Mouse (Mus musculus): ENCODE measurements at regions not wholly inside any gene's neighbourhood (a gene's known extent, or its start where the extent isn't known, plus 50 kb on each side); places are given as distances from the start of the nearest gene placed in this dataset.

DNA sequence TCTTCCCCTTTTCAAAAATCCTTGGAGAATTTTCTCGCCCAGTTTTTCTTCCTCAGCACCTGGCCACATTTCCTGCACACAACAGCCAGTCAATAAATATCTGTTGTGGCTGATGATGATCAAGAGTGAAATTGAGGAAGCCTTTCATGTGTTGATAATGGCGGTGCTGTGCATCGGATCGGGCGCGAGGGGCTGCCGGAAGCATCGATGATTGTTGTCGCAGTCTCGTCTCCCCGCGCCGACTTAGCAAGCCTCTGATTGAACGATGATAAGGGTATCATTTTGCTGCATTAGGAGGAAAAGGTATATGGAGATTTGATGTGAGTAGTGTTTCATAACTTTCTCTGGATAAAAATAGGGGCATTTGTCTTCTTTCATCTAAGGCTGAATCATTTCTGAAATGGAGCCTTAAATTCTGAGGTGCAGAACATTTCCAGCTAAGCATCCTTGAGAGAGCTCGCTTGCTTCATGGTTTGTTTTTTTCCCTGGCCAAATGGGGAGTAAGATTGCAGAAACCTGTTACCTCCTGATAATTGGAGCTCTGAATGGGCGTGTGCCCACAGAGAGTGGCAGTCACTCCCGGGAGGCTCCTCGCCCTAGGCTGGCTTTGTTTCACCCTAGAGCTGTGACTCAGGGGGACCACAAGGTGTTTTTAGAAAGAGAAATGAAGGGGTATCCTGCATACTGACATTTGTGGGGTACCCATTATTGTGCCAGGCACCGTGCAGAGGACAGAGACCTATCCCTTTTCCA lies 94.8 kb upstream of the Podxl start:
- no peaks in the 10 kb centered on the region for H3K9me3 ChIP-seq (replicated peaks)
- WGBS = 81% methylated on average over 19 of the region's 19 CpGs
- H3K4me2 ChIP-seq (replicated peaks) = no peak overlapping the region
- H3K4me3 ChIP-seq (replicated peaks) = no peak overlapping the region
- H3K27ac ChIP-seq (replicated peaks) = no peak overlapping the region
- no peaks in the 10 kb centered on the region for H3K36me3 ChIP-seq
- ATAC-seq (ENCODE audit: insufficient number of reproducible peaks, low FRiP score, low TSS enrichment, low read depth) = no peak
- H3K9ac ChIP-seq = no peak overlapping the region
- H3K4me1 ChIP-seq = no peaks in the 10 kb centered on the region
- peaks cover 15% of the 10 kb centered on the region for H3K27me3 ChIP-seq

- 59% methylated on average over 7 of the region's 7 CpGs for WGBS
- no peak for ATAC-seq (ENCODE audit: insufficient number of reproducible peaks, low FRiP score, low TSS enrichment, low read depth)
These were observed 87.2 kb upstream of the Podxl start for GRCm38 (mm10) chr6:31650791-31651476.

GRCm38 (mm10) chr6:31645261-31645660 lies 81.5 kb upstream of the Podxl start:
- Histone ChIP-seq H3K4me1 (peaks cover 8% of the 10 kb centered on the region), H3K9me3 (replicated peaks) (no peaks in the 10 kb centered on the region), H3K27me3 (no peaks in the 10 kb centered on the region), H3K9ac (no peak overlapping the region), H3K27ac (replicated peaks) (no peak overlapping the region), H3K36me3 (no peaks in the 10 kb centered on the region), H3K4me3 (replicated peaks) (no peak overlapping the region), H3K4me2 (replicated peaks) (no peak overlapping the region)
- ATAC-seq (ENCODE audit: insufficient number of reproducible peaks, low FRiP score, low TSS enrichment, low read depth) = no peak
- WGBS = 92% methylated on average over 6 of the region's 6 CpGs

More at GRCm38 (mm10) chr6:31650791-31651476, 87.2 kb upstream of the Podxl start:
- no peak overlapping the region for H3K27ac ChIP-seq (replicated peaks)
- H3K9ac ChIP-seq = no peak overlapping the region
- H3K27me3 ChIP-seq = no peaks in the 10 kb centered on the region
- no peaks in the 10 kb centered on the region for H3K36me3 ChIP-seq
- no peak overlapping the region for H3K4me3 ChIP-seq (replicated peaks)
- no peak overlapping the region for H3K4me2 ChIP-seq (replicated peaks)
- no peaks in the 10 kb centered on the region for H3K4me1 ChIP-seq
- H3K9me3 ChIP-seq (replicated peaks) = no peaks in the 10 kb centered on the region

GRCm38 (mm10) chr6:31644504-31644903 lies 80.7 kb upstream of the Podxl start:
- H3K27ac ChIP-seq (replicated peaks) = no peak overlapping the region
- H3K4me3 ChIP-seq (replicated peaks) = no peak overlapping the region
- H3K27me3 ChIP-seq = no peaks in the 10 kb centered on the region
- no peak overlapping the region for H3K4me2 ChIP-seq (replicated peaks)
- no peaks in the 10 kb centered on the region for H3K9me3 ChIP-seq (replicated peaks)
- no peaks in the 10 kb centered on the region for H3K36me3 ChIP-seq
- no peak overlapping the region for H3K9ac ChIP-seq
- ATAC-seq (ENCODE audit: insufficient number of reproducible peaks, low FRiP score, low TSS enrichment, low read depth) = no peak
- 83% methylated on average over 5 of the region's 5 CpGs for WGBS
- peaks cover 8% of the 10 kb centered on the region for H3K4me1 ChIP-seq

- Histone ChIP-seq H3K4me1 (peaks cover 12% of the 10 kb centered on the region), H3K36me3 (no peaks in the 10 kb centered on the region), H3K9ac (no peak overlapping the region), H3K4me3 (replicated peaks) (no peak overlapping the region), H3K9me3 (replicated peaks) (no peaks in the 10 kb centered on the region), H3K27me3 (no peaks in the 10 kb centered on the region), H3K27ac (replicated peaks) (no peak overlapping the region), H3K4me2 (replicated peaks) (no peak overlapping the region)
- ATAC-seq (ENCODE audit: insufficient number of reproducible peaks, low FRiP score, low TSS enrichment, low read depth) = peak; percentile 58; the same call in 1 of the 2 replicates
- 19% methylated on average over 13 of the region's 13 CpGs for WGBS
These were observed 78.7 kb upstream of the Podxl start for GRCm38 (mm10) chr6:31642451-31642942.

DNA sequence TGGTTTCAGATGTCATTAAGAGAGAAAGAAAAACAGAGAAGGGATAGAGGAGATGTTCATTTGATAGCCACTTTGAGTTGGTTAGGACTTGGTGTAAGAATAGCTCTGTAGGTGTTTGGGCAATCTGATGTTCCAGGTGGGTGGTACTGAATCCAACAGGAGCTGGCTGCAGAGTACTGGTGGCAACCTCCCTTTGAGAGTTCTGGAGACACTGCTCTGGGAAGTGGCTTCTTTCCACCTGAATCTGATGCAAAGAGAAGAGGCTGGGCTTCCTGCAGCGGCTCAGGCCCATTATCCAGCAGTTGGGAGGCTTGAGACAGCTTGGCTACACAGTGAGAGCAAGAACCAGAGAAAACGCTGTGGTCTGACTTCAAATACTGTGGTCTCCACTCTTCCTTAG lies 77.0 kb upstream of the Podxl start:
- no peak for ATAC-seq (ENCODE audit: insufficient number of reproducible peaks, low FRiP score, low TSS enrichment, low read depth)
- H3K4me2 ChIP-seq (replicated peaks) = no peak overlapping the region
- H3K9me3 ChIP-seq (replicated peaks) = no peaks in the 10 kb centered on the region
- no peaks in the 10 kb centered on the region for H3K27me3 ChIP-seq
- WGBS = 50% methylated on average over 2 of the region's 2 CpGs
- H3K36me3 ChIP-seq = no peaks in the 10 kb centered on the region
- H3K27ac ChIP-seq (replicated peaks) = no peak overlapping the region
- no peak overlapping the region for H3K9ac ChIP-seq
- peaks cover 12% of the 10 kb centered on the region for H3K4me1 ChIP-seq
- no peak overlapping the region for H3K4me3 ChIP-seq (replicated peaks)

DNA sequence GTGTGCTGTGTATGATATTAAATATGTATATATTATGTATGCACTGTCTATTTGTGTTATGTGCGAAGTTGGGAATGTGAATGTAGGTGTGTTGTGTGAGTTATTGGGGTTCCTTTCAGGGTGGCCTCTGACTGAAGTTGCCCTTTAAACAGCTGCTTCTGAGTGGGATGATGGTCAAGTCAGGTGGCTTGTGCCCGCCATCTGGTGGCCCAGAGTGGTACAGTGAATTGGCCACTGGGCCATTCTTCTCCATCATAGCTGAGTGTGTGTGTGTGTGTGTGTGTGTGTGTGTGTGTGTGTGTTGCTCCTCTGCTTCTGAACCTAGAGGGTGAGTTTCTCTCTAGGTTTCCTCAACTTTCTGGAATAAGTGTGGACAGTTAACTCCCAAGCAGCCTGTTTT lies 75.7 kb upstream of the Podxl start:
- peaks cover 12% of the 10 kb centered on the region for H3K4me1 ChIP-seq
- H3K4me3 ChIP-seq (replicated peaks) = no peak overlapping the region
- H3K4me2 ChIP-seq (replicated peaks) = no peak overlapping the region
- H3K9me3 ChIP-seq (replicated peaks) = no peaks in the 10 kb centered on the region
- no peaks in the 10 kb centered on the region for H3K36me3 ChIP-seq
- 17% methylated on average over 2 of the region's 2 CpGs for WGBS
- H3K9ac ChIP-seq = no peak overlapping the region
- no peak overlapping the region for H3K27ac ChIP-seq (replicated peaks)
- no peaks in the 10 kb centered on the region for H3K27me3 ChIP-seq
- no peak for ATAC-seq (ENCODE audit: insufficient number of reproducible peaks, low FRiP score, low TSS enrichment, low read depth)

DNA sequence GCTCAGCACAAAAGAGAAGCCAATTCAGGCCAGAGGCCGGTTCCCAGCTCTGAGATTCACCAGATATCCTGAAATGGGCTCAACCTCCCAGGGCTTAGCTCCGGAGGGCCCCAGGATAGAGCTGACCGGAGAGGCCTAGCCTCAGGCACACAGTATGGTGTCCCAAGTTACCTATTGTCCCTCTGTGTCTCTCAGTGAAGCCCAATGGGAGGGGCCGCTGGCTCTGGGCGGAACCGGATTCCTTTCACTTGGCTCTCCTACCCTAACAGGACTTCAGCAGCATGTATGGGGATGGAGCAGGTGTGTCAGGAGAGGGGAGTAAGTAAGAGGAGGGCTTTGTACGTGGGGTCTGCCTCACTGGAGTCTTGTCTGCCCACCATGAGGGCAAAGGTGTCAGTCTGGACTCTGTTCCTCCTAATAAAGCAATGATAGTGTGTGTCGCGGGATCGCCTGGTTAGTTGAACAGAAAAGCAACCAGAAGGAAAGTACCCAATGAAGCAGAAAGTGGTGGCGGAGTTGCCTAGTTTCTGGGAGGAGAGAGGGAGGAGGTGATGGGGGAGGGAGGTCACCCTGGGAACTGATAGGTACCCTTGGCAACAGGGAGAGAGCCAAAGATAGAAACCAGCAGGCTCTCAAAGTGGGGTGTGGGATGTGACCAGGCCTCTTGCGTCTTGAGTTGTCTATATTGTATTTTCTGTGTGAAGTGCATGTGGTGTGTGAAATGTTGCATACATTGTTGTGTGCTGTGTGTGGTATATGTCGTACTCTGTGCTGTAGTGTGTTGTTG lies 74.8 kb upstream of the Podxl start:
- Histone ChIP-seq H3K9ac (no peak overlapping the region), H3K4me1 (peaks cover 12% of the 10 kb centered on the region), H3K9me3 (replicated peaks) (no peaks in the 10 kb centered on the region), H3K27ac (replicated peaks) (no peak overlapping the region), H3K4me2 (replicated peaks) (no peak overlapping the region), H3K4me3 (replicated peaks) (no peak overlapping the region), H3K36me3 (no peaks in the 10 kb centered on the region), H3K27me3 (no peaks in the 10 kb centered on the region)
- ATAC-seq (ENCODE audit: insufficient number of reproducible peaks, low FRiP score, low TSS enrichment, low read depth) = no peak
- 55% methylated on average over 13 of the region's 13 CpGs for WGBS

DNA sequence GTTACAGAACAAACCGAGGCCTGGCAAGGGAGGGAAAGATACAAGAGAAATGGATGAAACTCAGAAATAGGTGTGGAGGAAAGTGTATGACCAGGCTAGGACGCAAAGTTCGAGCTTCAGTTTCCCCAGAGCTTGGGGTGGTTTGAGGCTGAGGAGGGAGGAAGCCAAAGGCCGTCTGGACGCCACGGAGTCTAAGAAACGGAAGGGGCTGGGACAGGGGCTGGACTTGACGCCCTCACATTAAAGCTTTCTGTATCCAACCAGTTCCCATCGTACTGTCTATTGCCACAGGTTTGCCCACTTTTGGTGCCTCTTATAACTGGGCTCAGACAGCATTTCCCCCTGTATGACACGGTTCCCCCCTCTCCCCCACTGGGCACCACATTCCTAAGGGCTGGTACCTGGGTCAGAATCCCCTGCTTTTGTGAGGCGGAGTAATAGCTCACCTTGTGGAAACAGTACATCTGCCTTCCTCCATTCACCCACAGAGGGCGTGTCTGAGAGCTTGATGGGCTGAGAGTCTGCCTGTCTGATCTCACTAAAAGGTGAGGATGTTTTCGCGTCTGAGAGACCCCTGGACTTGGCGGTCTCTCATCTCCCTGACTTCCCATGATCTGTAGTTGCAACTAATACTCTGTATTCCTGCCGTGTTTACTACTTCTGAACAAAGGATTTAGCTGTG lies 73.7 kb upstream of the Podxl start:
- no peak overlapping the region for H3K27ac ChIP-seq (replicated peaks)
- H3K4me1 ChIP-seq = peaks cover 8% of the 10 kb centered on the region
- H3K9ac ChIP-seq = no peak overlapping the region
- 0 out of 2 replicates have a peak overlapping the region, but pooled peaks have one; percentile 6 for H3K4me2 ChIP-seq (replicated peaks)
- H3K36me3 ChIP-seq = no peaks in the 10 kb centered on the region
- ATAC-seq (ENCODE audit: insufficient number of reproducible peaks, low FRiP score, low TSS enrichment, low read depth) = no peak
- no peak overlapping the region for H3K4me3 ChIP-seq (replicated peaks)
- no peaks in the 10 kb centered on the region for H3K9me3 ChIP-seq (replicated peaks)
- no peaks in the 10 kb centered on the region for H3K27me3 ChIP-seq
- 14% methylated on average over 16 of the region's 16 CpGs for WGBS

DNA sequence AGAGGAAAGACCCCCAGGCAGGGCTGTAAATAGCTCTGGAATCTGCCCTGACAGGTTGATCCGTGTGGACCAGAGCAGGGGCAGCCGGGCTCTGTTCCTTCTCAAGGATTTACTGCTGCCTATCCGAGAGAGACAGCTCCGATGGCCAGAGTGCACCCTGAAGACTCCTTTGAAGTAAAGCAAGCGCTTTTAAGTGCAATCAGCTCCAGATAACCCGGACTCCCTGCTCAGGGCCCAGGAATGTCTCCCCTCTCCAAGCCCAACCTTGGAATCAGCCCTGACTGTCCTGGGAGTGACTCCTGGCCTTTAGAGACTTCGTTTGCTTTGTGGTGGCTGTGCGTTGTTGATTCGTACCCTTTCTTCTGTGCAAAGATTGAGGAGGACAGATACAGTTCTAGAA lies 73.2 kb upstream of the Podxl start:
- no peak overlapping the region for H3K27ac ChIP-seq (replicated peaks)
- 21% methylated on average over 9 of the region's 9 CpGs for WGBS

GRCm38 (mm10) chr6:31632485-31632884 lies 68.7 kb upstream of the Podxl start:
- Histone ChIP-seq H3K27me3 (no peaks in the 10 kb centered on the region), H3K9ac (no peak overlapping the region), H3K4me2 (replicated peaks) (no peak overlapping the region), H3K27ac (replicated peaks) (no peak overlapping the region), H3K9me3 (replicated peaks) (no peaks in the 10 kb centered on the region), H3K4me1 (no peaks in the 10 kb centered on the region), H3K36me3 (no peaks in the 10 kb centered on the region), H3K4me3 (replicated peaks) (no peak overlapping the region)
- 68% methylated on average over 10 of the region's 10 CpGs for WGBS
- 0 out of 2 replicates have a peak, but pooled peaks have one; percentile 44 for ATAC-seq (ENCODE audit: insufficient number of reproducible peaks, low FRiP score, low TSS enrichment, low read depth)

More for the DNA sequence above, 73.2 kb upstream of the Podxl start:
- no peak overlapping the region for H3K4me2 ChIP-seq (replicated peaks)
- H3K9ac ChIP-seq = no peak overlapping the region
- H3K36me3 ChIP-seq = no peaks in the 10 kb centered on the region
- no peaks in the 10 kb centered on the region for H3K27me3 ChIP-seq
- H3K4me1 ChIP-seq = 0 out of 2 replicates have a peak, but pooled peaks cover 4% of the 10 kb centered on the region
- ATAC-seq (ENCODE audit: insufficient number of reproducible peaks, low FRiP score, low TSS enrichment, low read depth) = no peak
- no peak overlapping the region for H3K4me3 ChIP-seq (replicated peaks)
- H3K9me3 ChIP-seq (replicated peaks) = no peaks in the 10 kb centered on the region
